Mouse (Mus musculus) heart, adult 9 months (tissue): Measurements from ENCODE around the gene Pabpn1l.
A peak's percentile ranks its signal among the peaks of the same experiment; 100 is the strongest.
"Not testable (repeated sequence)": the region's sequence is repeated elsewhere in the genome, so short reads cannot be mapped to it uniquely, and the experiment has no call there.

ENCODE experiments used
- DNase-seq, 2 experiments: peaks; one replicate each; pipeline ENCODE4 v3.0.0; 2022; ENCODE audit warnings: low spot score in 2 of 2

Pabpn1l gene

GRCm38 (mm10) chr8:122648192-122648970 is 25.8 kb upstream of the Pabpn1l start:
- no peak for DNase-seq

DNA sequence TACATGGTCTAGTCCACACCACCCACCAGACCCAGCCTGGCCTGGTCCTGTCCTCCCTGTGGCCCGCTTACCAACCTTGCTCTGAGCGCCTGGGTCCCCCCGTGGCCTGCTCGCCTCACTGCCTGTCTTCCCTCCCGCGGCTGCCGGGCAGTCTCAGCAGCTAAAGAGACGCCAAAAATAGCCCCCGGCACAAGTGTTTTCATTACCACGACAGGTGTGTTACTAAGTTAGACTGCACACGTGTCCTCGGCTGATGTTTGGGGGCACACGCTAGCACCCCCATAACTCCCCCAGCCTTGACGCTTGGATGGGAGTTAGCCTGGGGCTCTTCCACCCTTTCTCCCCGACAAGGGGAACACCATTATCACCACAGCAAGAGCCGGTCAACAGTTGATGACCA is 23.8 kb upstream of the Pabpn1l start:
- DNase-seq = no peak

DNA sequence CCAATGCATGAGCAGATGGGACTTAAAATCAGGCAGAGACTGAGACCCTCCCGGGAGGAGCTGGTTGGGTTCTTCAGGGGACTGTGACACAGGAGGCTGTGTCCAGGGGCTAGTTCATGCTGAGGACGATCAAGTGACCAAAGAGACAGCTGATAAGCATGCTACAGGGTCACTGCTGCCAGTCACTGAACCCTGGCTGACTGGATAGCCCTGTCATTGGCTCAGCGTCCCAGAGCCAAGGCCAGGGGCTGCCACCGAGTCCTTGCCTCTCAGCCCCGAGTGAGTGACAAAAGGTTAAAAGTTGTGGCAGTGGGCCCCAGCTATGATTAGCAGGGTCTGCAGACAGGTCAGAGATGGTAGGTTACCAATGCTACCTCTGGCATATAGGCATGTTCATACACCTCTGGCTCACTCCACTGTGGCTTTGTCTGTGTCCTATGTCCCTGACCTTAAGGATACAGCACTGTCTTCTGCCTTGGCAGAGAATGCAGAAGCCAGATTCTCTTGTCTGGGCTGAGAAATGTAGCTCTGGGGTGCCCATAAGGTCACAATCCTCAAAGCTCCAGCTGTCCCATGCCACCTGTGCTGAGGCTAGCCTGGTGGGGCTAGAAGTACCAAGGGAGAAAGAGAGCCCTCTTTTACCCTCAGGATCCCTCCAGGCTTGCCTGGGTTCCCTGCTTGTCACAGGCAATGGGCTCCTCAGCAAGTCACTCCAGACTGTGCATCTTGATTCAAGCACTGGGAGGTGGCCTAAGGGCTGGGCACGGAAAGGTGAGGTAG is 21.8 kb upstream of the Pabpn1l start:
- DNase-seq = no peak

DNA sequence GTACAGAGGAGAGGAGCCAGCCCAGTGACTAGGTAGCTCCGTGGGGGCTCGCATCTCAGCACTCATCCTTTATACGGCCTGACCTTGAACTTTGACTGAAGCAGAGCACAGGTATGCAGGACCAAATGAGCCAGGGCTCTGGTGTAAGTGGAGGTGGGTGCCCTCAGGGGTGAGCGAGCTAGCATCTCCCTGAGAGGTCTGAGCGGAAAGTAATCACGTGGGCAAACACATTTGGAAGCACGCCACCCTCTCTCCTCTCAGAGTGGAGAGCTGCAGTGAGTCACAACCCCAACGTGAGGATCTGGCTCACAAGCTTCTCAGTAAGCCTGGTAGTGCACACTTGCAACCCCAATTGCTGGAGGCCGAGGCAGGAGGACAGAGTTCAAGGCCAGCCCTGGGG is 19.5 kb upstream of the Pabpn1l start:
- peak in 1 of 2 experiments; percentile 71 for DNase-seq

DNA sequence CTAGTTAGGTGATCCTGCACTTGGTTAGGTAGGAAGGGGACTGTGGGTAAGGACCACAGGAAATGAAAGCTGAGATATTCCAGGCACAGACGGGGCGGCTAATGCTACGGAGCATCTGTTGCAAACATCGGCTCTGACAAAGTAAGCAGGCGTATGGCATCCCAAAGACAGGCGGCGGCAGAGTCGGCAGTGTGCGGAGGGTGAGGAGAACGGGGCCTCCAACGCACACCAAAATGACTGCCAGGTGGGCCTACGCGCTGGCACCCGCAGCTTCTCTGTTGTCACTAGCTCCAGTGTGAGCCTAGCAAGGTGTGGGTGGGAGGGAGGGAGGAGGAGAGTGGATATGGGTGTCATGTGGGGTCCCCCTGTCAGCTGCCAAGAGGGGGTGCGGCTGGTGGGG is 18.9 kb upstream of the Pabpn1l start:
- DNase-seq = no peak

DNA sequence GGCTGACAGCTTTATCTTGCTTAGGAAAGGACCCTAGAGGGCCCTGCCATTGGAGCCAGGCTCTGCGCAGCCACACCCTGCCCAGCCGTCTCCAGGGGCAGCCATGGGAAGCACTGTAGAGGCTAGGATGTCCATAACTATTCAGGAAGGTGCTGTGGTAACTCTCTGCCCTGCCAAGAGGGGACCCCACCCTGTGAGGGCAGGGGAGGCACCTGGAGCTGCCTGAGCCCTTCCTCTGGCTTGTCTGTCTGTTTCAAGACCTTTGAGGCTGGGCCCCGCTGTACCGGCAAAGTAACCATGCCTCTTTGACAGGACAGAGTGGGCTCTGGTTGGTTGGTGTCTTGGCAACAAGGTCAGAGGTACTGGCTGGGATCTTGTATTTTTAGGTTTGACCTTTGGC is 18.3 kb upstream of the Pabpn1l start:
- no peak for DNase-seq

GRCm38 (mm10) chr8:122639521-122640248 is 17.1 kb upstream of the Pabpn1l start:
- peak; percentile 88 to 90 for DNase-seq

- DNase-seq = no peak
Observed at GRCm38 (mm10) chr8:122638601-122639000, 16.1 kb upstream of the Pabpn1l start.

GRCm38 (mm10) chr8:122637230-122637629 is 14.7 kb upstream of the Pabpn1l start:
- no peak for DNase-seq

DNA sequence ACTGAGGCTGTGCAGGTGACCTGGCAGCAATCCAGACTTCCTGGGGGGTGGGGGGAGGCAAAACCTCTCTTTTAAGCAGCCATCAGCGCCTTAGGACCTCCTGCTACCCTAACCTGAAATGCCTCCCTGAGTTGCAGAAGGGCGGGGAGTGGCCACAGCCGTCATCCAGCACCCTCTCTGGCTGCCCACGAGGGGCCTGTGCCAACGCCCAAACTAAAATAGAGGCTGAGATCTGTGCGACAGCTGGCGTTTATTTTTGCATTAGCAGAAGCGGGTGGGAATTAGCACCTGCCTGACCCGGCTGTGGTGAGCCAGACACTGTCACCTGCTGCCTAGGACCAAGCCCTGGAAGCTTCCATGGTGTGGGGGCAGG is 14.2 kb upstream of the Pabpn1l start:
- DNase-seq = peak; percentile 68 to 71

DNA sequence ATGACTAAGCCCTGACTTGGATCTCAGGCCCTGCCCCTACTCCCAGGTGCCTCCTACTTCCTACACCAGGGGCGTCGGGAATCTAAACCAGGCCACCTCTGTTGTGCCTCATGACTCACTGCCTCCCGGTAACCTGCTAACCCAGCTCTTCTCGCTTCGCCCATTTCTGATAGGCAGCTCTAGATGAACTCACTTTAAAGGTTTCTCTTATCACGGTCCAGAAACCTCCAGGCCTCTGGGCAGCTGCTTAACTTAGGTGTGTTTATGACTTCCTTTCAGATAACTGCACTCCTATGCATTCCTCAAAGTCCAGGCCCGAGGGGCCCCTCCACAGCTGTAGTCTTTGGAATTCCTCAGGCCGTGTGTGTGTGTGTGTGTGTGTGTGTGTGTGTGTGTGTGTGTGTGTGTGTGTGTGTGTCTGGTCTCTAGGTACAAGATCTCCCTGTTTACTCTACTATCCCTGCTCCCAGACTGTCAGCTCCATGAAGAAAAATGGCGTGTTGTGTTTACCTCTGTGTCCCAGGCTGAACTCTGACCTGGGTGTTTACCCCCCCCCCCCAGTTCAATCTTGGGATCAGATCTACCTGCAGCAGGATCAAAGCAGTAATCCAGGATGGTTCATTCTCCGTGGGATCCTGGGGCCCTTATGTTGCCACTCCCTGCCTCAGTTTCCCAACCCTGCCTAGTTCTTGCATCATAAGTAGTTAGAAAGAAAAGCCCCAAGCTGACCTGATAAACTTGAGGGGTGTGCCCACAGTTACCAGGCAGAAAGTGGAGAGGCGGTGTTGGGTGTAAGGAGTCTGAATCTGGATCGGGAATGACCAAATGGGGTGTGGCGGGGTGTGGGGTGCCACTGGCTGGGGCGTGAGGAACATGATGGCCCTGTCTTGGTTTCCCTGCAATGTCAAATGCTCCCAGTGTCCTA is 13.6 kb upstream of the Pabpn1l start:
- no peak for DNase-seq

- no peak for DNase-seq
Observed at GRCm38 (mm10) chr8:122633205-122633604, 10.7 kb upstream of the Pabpn1l start.

DNA sequence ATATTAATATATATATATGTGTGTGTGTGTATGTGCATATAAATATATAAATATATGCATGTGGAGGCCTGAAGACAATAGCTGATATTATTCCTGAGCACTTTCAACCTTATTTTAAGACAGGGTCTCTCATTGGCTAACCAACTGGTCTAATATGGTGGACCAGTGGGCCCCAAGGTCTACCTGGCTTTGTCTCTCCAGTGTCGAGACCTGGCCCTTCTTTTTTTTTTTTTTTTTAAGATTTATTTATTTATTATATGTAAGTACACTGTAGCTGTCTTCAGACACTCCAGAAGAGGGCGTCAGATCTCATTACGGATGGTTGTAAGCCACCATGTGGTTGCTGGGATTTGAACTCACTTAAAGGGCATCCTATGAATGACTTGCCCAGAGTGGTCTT is 9.6 kb upstream of the Pabpn1l start:
- not testable (repeated sequence) for DNase-seq

DNA sequence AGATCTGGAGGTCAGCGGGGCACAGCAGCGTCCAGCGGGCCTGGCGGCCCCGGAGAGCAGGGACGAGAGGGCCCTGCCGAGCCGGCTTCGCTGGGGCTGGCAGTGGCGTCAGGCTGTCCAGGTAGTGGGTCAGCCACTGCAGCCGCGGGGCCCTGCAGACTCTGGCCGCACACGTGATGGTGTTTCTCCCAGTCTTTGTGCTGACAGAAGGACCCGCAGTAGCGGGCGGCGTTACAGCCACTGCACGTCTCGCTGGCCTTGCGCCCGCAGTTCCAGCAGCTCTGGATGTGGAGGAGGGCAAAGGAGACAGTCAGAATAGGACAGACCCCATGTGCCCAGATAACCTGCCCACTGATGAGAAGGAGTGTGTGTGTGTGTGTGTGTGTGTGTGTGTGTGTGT is 8.2 kb upstream of the Pabpn1l start:
- no peak for DNase-seq

GRCm38 (mm10) chr8:122629388-122629787 is 6.8 kb upstream of the Pabpn1l start:
- no peak for DNase-seq

DNA sequence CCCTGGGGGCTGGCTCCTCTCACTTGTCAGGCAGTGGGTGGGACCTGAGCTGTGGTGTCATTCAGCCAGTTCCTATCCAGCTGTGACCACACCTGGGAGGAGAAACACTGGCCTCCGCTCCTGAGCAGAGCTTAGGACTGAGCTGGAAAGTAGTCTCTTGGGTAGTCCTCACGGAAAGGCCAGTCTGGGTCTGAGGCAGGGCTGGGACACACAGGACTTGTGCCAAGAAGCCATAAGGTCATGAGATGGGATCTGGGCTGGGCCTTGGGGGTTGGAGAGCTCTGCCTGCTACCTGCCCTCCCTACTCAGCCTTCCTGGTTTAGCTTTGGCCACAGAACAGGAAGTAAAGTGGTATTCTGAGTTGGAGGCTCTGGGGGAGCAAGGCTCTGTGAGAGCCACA is 4.4 kb upstream of the Pabpn1l start:
- no peak for DNase-seq

DNA sequence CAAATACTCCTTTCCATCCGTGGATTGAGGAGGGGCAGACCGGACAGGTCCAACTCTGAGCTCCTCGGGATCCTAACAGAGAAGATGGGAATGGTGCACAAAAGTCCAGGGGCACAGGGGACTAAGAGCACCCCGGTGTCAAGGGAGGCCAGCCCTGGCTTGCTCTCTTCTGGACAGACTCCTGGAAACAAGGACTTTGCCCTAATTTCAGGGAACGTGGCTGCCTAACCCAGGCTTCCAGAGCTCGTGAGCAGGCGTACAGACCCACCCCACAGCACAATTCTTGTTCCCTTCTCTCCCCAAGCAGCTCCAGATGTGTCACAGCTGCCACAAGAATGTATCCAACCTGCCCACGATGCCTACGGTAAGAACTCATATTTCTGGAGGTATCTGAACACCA is 3.3 kb upstream of the Pabpn1l start:
- no peak for DNase-seq

DNA sequence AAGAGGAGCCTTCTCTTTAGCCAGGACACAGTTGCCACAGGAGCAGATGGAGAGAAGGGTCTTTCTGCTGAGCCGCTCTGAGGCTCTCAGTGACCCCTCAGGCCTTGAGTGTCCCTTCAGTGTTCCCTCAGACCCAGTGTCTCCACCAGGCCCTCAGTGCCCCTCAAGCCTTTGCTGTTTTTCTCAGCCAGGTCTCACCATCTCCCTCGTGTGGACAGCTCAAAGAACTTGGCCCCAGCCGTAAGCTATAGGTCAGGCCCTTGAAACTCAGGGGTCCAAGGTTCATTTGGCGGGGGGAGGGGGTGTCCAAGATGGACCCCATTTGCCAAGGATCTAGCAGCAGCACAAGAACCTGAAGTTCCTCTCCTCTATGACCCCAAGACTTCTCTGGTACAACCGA is 2.1 kb upstream of the Pabpn1l start:
- DNase-seq = no peak

DNA sequence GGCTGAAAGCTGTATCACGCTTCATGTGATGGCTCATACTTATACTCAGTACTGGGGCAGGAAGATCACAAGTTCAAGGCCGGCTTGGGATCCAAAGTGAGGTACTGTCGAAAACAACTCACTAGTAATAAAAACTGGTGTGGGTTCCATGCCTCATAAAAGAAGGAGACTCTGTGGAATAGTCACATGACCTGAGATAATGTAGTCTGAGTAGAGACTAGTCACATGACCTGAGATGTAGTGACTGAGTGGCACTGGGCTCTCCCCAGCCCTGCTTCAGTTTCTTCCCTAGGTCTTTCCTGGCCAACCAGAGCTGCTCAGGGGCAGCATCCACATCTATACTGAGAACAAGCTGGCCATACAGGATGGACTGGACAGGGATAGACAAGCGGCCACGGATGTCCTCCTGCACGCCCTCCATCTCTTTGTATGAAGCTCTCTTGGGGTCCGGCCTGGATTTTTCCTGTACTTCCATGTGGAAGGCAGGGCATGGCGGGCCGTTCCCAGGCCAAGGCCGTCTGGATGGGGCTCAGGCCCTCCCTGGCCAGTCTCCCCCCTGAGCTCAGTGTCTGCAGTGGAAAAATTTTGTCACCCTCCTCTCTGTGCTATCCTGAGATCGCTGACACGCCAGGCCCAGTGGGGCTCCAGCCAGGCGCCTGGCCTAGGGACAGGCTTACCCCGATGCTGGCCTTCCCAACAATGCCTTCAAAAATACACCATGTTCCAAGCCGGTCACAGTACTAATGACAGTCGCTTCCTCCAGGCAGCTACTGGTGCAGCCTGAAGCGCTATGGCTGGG is 1.5 kb upstream of the Pabpn1l start:
- DNase-seq = peak; percentile 69 to 71

DNA sequence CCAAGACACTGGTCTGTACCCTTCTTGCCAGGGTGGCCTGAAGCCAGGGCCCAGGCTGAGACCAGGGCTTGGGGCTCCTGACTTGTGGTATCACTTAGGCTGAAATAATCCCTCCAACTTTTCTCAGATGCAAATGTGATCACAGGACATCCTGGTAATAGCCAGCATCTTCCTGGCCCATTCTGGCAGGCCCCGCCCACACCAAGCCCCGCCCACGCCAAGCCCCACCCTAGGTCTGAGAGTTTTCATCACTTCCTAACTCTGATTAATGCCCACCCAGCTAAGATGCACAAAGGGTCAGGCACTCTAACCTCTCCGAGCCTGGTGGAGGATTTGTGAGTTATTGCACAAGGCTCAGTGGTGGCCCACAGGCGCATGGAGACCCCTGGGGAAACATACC is 2.1 kb downstream of the Pabpn1l start:
- DNase-seq = no peak
